Mouse (Mus musculus): ENCODE results near the gene Fam120b. TPM values are rescaled to one million over a fixed set of nuclear protein-coding genes. Genes with fewer than 3 reads are reported as not detected.

Fam120b gene
- total RNA-seq, 2 experiments from 2014 or later = 8.6 to 10.3 TPM

GRCm38 (mm10) chr17:15379741-15380526 is 16.1 kb upstream of the Fam120b start:
- no peak for DNase-seq

GRCm38 (mm10) chr17:15380641-15381051 is 15.4 kb upstream of the Fam120b start:
- DNase-seq = no peak

- no peak for DNase-seq
Observed at GRCm38 (mm10) chr17:15381092-15381860, 14.7 kb upstream of the Fam120b start.

- no peak for DNase-seq
Observed at GRCm38 (mm10) chr17:15381869-15382660, 13.9 kb upstream of the Fam120b start.

- no peak for DNase-seq
Observed at GRCm38 (mm10) chr17:15383360-15383759, 12.6 kb upstream of the Fam120b start.

- no peak for DNase-seq
Observed at GRCm38 (mm10) chr17:15388892-15389291, 7.1 kb upstream of the Fam120b start.

DNA sequence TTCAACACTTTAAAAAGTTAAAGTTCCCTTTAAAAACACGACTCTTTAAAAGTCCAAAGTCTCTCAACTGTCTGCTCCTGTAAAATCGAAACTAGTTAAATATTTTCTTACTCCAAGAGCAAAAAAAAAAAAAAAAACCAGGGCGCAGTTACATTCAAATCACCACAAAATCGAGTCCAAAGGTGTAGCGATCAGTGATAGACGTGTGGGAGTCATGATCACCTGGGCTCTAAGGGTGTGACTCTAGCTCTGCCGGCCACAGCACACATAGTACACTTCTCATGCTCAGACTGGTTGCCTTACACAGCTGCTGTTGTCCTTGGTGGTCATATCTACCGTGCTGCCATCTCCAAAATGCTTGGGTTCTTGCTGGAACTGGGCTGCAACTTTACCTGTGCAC is 6.6 kb upstream of the Fam120b start:
- no peak for DNase-seq

DNA sequence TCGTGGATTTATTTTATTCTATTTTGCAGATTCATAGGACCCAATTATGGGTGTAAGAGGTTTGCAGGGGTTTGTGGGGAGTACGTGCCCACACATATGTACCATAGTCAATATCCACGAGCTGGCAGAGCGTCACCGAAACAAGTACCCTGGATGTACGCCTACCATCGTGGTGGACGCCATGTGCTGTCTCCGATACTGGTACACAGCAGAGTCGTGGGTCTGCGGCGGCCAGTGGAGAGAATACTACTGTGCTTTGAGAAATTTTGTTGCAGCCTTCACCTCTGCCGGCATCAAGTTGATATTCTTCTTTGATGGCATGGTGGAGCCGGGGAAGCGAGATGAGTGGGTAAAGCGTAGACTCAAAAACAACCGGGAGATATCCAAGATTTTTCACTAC is 5.7 kb downstream of the Fam120b start:
- DNase-seq = no peak

GRCm38 (mm10) chr17:15406576-15406975 is 10.6 kb downstream of the Fam120b start:
- no peak for DNase-seq

DNA sequence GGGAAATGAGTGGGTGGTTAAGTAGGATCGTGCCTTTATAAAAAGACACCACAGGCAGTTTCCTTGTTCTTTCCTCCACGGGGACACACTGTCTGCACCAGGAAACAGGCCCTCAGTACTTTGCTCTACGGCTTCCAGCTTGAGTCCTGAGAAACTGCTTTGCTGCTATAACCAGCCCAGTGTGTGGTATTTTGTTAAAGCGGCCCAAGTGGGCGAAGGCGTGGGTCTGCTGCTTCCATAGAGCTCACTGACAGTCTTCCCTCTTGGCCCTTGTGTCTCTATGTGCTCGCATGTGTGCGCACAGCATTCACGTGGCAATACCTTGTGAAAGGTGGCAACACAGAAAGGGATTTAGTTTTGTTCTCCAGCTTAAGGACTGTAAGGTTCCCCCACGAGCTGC is 13.3 kb downstream of the Fam120b start:
- no peak for DNase-seq

DNA sequence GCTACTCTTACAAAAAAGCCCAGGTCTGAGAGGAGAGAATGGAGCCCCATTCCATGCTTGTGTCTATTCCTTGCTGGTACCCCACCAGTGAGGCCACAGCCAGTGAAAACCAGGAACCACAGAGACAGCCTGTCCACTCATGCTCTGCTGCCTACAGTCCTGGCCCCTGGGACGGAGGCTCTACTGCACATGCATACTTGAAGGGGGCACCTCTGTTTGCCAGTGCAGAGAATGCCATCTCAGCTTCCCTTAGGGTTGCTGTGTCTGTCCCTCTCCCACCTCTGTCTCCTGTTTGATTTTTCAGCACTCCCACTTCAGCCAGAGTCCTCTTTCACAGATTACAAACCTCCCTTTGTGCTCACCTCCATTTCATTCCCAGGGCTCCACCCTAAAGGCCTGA is 14.9 kb downstream of the Fam120b start:
- no peak for DNase-seq

GRCm38 (mm10) chr17:15416596-15417215 is 20.7 kb downstream of the Fam120b start:
- no peak for DNase-seq

DNA sequence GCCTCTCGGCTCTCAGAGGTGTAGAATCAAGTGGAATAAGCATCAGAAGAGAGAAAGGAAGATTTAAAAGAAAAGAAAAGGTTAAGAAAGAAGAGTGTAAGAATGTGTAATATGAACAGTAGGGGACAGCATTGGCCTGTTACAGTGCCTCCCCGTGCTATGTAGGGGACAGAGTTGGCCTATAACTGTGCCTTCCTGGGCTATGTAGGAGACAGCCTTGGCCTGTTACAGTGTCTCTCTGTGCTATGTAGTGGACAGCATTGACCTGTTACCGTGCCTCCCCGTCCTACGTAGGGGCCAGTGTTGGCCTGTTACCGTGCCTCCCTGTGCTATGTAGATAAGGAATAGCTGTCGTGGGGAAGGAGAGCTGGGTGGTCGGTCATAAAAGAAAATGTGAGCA is 23.5 kb downstream of the Fam120b start:
- DNase-seq = no peak

DNA sequence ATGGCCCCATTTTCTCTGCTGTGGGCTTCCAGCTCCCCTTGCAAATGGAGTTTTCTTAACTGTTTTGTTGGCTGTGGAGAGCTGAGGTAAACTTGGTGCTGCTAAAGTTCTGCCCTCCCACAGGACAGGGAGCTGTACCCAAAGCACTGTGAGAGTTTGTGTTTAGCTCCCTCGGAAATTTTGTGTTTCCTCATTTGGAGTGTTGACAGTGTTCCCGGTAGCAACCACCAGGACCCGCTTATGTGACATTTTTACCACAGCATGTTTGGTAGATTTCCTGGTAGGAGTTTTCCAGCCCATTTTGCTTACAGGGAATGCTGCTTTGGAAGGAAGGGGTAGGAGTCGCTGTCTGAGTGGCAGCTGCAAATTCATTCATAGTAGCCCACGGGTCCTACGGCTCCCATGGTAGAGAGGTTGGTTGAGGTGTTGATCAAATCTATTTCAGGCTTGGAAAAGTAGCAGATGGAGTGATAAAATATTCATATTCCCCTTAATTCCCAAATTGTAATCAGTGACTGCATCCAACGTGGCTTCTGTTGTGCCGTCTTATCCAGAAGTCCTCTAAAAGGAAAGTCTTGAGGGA is 24.1 kb downstream of the Fam120b start:
- no peak for DNase-seq

GRCm38 (mm10) chr17:15421446-15421845 is 25.4 kb downstream of the Fam120b start:
- no peak for DNase-seq

DNA sequence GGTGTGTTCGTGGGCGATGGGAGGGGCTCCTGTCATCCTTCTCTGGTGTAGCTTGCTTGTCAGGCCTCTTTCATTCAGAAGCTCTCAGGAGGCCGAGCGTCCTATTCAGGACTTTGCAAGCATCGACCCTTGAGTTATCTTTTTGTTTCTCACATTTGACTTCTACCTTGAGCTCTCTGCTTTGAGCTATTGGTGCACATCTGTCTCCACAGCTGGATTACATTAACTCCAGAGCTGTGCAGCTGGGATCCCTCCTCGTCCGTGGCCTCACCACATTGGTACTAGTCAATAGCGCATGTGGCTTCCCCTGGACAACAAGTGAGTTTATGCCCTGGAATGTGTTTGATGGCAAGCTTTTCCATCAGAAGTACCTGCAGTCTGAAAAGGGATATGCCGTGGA is 26.7 kb downstream of the Fam120b start:
- no peak for DNase-seq

GRCm38 (mm10) chr17:15423080-15423765 is 27.2 kb downstream of the Fam120b start:
- DNase-seq = peak; percentile 36

DNA sequence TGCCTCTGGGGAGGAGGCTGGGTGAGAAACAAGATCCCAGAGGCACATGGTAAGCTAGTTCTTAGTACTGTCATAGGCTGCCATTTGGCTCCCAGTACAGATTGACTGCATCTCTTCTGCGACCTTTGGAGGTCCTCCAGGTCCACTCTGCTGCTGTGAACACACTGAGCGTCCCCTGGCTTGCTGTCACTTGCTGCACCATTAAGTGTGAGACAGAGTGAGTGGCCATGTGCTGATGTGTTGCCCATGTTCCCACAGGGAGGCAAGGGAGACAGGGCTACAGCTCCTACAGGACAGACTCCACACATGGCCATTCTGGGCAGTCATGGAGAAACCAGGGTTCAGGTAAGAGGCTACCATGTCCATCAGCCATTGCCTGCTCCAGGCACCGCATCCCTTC is 29.9 kb downstream of the Fam120b start:
- peak; percentile 51 for DNase-seq

DNA sequence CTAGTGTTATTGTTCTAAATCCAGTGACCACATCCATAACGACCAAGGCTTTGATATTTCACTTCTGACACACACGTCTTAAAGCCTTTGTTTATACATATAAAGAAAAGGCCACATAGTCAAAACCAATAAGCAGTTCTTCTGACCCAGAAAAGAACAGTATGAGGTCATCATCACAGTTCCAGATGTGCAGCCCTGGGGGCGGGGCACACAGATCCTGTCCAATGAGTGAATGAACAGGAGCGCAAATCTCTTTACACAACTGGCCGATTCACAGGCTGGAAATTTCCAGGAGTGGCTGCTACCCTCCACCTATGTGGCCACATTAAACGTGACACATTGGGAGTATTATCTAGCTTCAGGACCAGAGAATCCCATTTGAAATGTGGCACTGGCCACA is 33.4 kb downstream of the Fam120b start:
- no peak for DNase-seq

DNA sequence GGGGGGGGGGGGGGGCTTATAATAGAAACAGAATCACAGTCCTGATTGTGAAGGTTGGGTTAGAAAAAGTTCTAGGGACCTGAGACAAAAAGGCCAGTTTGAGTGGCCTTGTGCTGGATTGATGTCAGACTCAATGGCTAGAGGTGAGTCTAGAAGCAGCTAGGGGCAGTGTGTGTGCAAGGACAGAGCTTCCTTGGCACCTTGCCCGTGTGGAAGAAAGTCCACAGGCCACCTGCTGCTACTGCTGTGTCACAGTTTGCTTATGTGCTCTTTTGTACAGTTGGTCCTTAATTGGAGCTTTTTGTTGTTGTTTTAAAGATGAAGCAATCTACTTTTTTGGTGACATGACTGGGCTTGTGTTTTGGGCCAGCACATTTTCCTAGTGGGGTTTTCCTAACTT is 33.9 kb downstream of the Fam120b start:
- no peak for DNase-seq

DNA sequence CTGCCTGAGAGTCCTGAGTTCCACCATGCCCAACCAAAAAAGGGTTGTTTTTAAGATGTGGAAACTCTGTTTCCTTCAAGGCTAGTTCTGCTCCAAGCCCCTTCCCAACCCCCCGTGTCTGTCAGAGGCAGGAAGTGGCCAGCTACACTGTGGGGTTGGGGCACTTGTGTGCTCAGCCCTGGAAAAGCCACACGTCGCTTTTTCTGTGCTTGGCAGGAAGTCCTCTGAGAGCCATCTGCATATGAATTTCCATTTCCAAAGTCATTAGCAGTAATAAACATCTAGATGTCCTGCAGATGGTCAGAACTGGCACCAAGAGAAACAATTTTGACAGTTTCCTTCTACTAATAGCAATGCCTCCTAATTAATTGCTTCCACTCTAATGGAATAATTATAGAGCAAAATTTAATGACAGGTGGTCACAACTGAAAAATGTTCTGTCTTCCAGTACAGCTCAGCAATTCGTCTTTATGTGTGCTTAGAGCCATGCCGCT is 35.1 kb downstream of the Fam120b start:
- no peak for DNase-seq

Data from gastrocnemius, postnatal 25 days (tissue).